Mouse (Mus musculus) heart, embryonic 13.5 days (tissue): ENCODE data around the gene Il21r. TPM values are rescaled to one million over a fixed set of nuclear protein-coding genes. Genes with fewer than 3 reads are reported as not detected.

Experiments used
- ATAC-seq: fragments of 200-750 bp; cut with Nextera tagmentation; 2 replicates; pipeline ENCODE4 v1.8.0; 2017; ENCODE audit warnings: moderate TSS enrichment; ENCODE audit not compliant: insufficient number of reproducible peaks, low FRiP score, low TSS enrichment; ENCODE audit errors: extremely low read depth
- H3K27ac ChIP-seq: fragments of 300-500 bp; sonication (generic); replicated peaks from 2 replicates; pipeline ENCODE4 v1.5.1; 2015; ENCODE audit warnings: moderate library complexity, mild to moderate bottlenecking, inconsistent platforms
- H3K27me3 ChIP-seq: fragments of 300-500 bp; sonication (generic); replicated peaks from 2 replicates; pipeline ENCODE4 v1.6.1; 2015; ENCODE audit warnings: mild to moderate bottlenecking, inconsistent platforms
- H3K36me3 ChIP-seq: fragments of 300-500 bp; sonication (generic); 2 replicates; pipeline ENCODE4 v1.6.1; 2015; ENCODE audit warnings: mild to moderate bottlenecking, inconsistent platforms
- H3K4me1 ChIP-seq: fragments of 300-500 bp; sonication (generic); 2 replicates; pipeline ENCODE4 v1.6.1; 2015; ENCODE audit warnings: inconsistent platforms
- H3K4me2 ChIP-seq: fragments of 300-500 bp; sonication (generic); 2 replicates; pipeline ENCODE4 v1.6.1; 2015; ENCODE audit warnings: inconsistent platforms, mild to moderate bottlenecking, moderate library complexity
- H3K4me3 ChIP-seq: fragments of 300-500 bp; sonication (generic); 2 replicates; pipeline ENCODE4 v1.5.1; 2015; ENCODE audit warnings: moderate library complexity, mild to moderate bottlenecking, inconsistent platforms
- H3K9ac ChIP-seq: fragments of 300-500 bp; sonication (generic); 2 replicates; pipeline ENCODE4 v1.6.1; 2015; ENCODE audit warnings: inconsistent platforms, mild to moderate bottlenecking, moderate library complexity
- H3K9me3 ChIP-seq: fragments of 300-500 bp; sonication (generic); 2 replicates; pipeline ENCODE4 v1.6.1; 2016; ENCODE audit warnings: inconsistent platforms
- WGBS: fragments of 180-500 bp; shearing (Covaris S2); methylation state at CpG from one replicate; pipeline ENCODE4 v1.1.7; 2015; ENCODE audit warnings: mixed read lengths; 5-methylcytosine and 5-hydroxymethylcytosine counted together
- polyA plus RNA-seq: library from polyadenylated mRNA; unstranded; fragments of >200 nt; fragmentation: Nextera tagmentation; extraction: Ambion mirVana; gene quantifications from 2 replicates; pipeline ENCODE4 v1.2.1, GENCODE M21; 2015

The Il21r gene
- polyA plus RNA-seq, 1 experiment from 2014 or later = 0.35 TPM

DNA sequence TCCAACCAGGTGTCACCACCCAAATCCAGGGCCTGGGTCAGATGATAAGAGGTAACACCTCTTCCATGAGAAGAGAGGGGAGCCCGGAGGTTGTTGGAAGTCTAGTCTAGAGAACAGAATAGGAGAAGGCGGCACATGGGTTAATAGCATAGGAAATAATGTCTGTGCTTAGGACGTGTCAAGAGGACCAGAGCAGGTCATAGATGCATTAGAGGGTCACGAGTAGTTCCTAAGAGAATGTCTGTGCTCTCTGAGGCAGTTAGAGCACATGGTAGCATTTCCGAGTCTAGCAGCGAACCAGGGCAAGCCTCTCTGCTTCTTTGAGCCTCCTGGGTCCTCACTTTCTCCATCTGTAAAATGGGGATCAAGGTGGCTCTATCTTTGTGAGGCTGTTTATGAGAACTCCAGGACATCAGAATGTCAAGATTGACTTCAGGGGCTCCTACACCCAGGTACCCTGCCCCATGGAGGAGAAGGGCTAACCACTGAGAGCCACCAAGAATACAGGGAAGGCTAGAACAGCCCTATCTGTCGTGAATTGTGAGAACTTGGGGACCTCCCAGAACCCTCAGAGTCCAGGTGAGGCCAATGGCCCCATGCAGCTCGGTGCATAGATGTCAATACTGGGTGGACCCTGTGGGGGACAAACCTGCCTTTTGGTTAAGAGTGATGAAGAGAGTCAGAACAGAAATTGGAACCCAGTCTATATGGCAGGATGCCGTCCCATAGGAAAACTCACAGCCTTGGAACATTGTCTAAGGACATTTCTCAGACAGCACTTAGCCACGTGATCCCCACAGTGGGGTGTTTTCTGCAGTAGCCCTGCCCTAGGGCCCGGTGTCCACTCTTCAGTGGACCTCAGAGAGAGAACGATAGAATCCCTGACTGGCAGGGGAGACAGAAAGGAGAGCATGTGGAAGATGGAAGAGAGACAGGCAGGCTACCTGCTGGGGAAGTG is 1.4 kb downstream of the Il21r start:
- Histone ChIP-seq H3K9ac (no peak overlapping the region), H3K27me3 (no peaks in the 10 kb centered on the region; the same call in 1 of the 2 replicates), H3K36me3 (no peaks in the 10 kb centered on the region), H3K4me3 (no peak overlapping the region), H3K9me3 (peaks cover 7% of the 10 kb centered on the region), H3K27ac (no peak overlapping the region), H3K4me2 (no peak overlapping the region), H3K4me1 (peaks cover 5% of the 10 kb centered on the region)
- WGBS = 73% methylated on average over 12 of the region's 12 CpGs
- no peak for ATAC-seq

DNA sequence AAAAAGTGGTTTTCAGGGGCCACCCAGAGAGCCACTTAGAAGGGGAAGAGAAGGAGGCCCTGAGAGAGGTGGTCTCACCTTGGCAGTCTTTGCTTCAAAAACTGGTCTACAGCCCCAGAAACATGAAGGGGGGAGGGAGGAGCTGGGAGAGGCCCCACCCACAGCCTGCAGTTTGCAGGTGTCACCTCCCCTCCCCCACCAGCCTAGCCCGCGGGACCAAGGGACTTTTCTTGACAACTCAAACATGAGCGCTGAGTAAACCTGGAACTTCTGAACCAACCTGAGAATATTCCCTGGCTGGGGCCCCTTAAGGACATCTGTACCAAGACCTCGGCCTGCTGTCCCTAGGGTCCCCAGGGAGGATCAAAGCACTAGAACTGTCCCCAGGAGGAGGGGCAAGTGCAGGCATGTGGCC is 2.5 kb downstream of the Il21r start:
- H3K9me3 ChIP-seq = peaks cover 7% of the 10 kb centered on the region
- no peak overlapping the region for H3K4me2 ChIP-seq
- no peak overlapping the region for H3K9ac ChIP-seq
- H3K36me3 ChIP-seq = no peaks in the 10 kb centered on the region
- H3K4me1 ChIP-seq = peaks cover 5% of the 10 kb centered on the region
- H3K27me3 ChIP-seq = no peaks in the 10 kb centered on the region; the same call in 1 of the 2 replicates
- no peak for ATAC-seq
- no peak overlapping the region for H3K4me3 ChIP-seq
- H3K27ac ChIP-seq = no peak overlapping the region
- WGBS = 45% methylated on average over 4 of the region's 4 CpGs

DNA sequence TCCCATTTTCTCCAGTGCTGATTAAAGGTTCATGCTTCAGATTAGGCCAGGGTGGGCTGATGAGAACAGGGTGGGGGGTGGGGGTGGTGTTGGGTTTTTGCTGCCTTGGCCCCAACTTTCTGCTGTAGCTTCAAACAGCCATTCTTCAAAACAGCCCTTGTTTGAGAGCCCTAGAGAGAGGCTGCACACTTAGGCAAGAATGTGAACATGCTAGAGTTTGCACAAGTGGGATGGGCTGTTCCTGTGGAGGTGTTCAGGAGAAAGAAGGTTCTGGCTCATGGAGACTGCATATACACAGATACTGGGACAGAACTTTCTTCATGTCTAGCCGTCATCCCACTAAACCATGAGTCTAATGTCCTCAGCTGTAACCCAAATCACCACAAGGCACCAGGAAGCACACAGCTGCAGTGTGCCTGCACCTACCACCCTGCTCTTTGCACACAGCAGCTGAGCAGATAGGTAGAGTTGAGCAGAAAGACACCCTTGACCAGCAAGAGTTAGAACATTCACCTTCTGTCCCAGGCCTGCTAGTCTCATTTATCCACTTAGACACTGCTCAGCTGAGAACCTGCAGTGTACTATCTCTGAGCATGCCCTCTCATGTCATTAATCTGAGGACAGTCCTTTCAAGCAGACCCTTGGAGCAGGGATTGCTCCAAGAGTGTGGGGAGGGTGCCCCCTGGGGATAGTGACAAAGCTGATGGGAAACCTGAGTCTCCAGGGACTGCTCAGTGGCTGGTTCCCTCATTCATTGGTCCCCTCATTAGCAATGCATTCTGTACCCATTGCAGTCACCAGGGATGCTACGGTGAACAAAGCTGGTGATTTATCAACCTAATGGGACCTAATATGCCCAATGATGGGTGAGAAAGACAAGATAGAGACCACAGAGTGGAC is 3.3 kb downstream of the Il21r start:
- H3K36me3 ChIP-seq = no peaks in the 10 kb centered on the region
- no peak overlapping the region for H3K27ac ChIP-seq
- peaks cover 5% of the 10 kb centered on the region for H3K4me1 ChIP-seq
- WGBS = 67% methylated on average over 2 of the region's 2 CpGs
- H3K4me3 ChIP-seq = no peak overlapping the region
- H3K9ac ChIP-seq = no peak overlapping the region
- no peak for ATAC-seq
- no peaks in the 10 kb centered on the region for H3K27me3 ChIP-seq
- peaks cover 7% of the 10 kb centered on the region for H3K9me3 ChIP-seq
- no peak overlapping the region for H3K4me2 ChIP-seq

DNA sequence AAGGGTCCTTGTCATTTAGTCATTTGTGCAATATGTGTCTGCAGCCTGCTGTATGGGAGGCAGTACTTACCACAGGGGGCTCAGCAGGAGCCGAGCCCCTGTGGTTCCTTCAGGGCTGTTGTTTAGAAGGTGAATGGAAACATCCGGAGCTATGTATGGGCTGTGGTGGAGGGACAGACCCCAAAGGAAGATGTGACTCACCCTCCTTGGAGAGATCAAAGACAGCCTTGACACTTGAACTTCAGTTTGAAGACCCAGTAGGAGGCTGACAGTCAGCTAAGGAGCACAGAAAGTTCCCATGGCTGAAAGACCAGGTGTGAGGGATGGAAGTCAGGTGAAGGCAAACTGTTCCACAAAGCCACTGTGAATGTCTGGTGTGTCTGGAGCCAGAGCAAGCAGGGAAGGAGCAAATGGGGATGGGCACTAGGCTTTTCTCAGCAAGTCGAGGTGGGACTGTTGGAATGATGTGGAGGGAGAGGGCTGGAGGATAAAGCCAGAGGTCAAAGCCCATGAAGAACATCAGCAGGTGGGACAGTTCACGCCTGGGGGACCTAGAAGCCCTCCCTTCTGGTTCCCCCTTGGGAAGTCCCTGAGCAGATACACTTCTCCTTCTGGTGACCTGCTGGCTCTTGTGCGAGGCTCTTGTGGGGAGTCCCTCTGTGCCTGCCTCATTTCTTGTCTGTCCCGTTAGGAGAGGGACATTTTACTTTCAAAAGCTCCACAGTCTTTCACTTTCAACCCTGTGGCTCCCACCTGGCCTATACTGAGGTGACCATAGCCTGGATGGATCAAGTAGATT is 4.4 kb downstream of the Il21r start:
- H3K27me3 ChIP-seq = no peaks in the 10 kb centered on the region
- H3K4me2 ChIP-seq = no peak overlapping the region
- peaks cover 7% of the 10 kb centered on the region for H3K9me3 ChIP-seq
- H3K9ac ChIP-seq = no peak overlapping the region
- H3K4me1 ChIP-seq = peaks cover 5% of the 10 kb centered on the region
- H3K4me3 ChIP-seq = no peak overlapping the region
- no peak for ATAC-seq
- H3K27ac ChIP-seq = no peak overlapping the region
- no peaks in the 10 kb centered on the region for H3K36me3 ChIP-seq
- 54% methylated on average over 6 of the region's 6 CpGs for WGBS

DNA sequence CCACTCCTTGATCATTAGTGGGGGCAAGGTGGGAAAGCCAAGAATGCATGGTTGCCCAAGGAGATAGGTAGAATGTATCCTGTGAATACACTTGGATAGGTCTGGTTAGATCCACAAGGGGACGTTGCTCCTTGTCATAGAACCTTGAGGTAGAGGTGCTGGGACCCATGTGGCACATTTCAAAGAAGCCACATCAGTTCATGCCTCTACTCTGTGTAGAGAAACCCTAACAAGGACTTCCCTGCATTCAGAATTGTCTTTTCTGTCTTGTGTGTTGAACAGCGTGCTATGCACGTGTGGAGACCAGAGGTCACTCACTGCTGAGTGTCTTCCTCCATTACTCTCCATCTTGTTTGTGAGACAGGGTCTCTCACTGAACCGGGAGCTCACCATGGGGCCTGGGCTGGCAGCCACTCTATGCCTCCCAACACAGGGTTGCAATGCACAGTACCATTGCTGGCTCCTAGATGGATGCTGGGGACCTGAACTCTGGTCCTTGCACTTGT is 5.0 kb downstream of the Il21r start:
- Histone ChIP-seq H3K27me3 (no peaks in the 10 kb centered on the region), H3K27ac (no peak overlapping the region), H3K4me2 (no peak overlapping the region), H3K9ac (no peak overlapping the region), H3K4me3 (no peak overlapping the region), H3K4me1 (peaks cover 2% of the 10 kb centered on the region), H3K9me3 (peaks cover 7% of the 10 kb centered on the region), H3K36me3 (no peaks in the 10 kb centered on the region)
- ATAC-seq = no peak
- 85% methylated on average over 4 of the region's 4 CpGs for WGBS

DNA sequence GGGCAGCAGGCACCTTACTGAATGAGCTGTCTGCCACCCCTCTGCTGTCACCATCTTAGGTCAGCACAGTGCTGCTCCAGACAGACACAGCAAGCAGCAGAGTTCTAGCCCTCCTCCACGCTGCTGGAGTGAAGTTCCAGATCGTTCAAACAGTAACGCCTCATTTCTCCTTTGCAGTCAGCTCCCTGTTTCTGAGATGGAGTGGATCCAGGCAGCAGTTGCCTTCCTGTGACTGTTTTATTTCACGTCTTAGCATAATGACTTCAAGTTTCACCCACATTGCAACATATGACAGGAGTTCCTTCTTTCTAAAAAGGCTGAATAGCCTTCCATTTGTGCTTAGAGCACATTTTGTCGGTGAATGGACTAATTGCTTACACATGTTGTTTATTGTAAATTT is 10.3 kb downstream of the Il21r start:
- Histone ChIP-seq H3K4me2 (no peak overlapping the region), H3K27ac (no peak overlapping the region), H3K4me1 (peaks cover 9% of the 10 kb centered on the region), H3K27me3 (no peaks in the 10 kb centered on the region), H3K9ac (no peak overlapping the region), H3K36me3 (no peaks in the 10 kb centered on the region), H3K9me3 (peaks cover 7% of the 10 kb centered on the region), H3K4me3 (no peak overlapping the region)
- ATAC-seq = no peak
- WGBS = 78% methylated on average over 5 of the region's 5 CpGs

DNA sequence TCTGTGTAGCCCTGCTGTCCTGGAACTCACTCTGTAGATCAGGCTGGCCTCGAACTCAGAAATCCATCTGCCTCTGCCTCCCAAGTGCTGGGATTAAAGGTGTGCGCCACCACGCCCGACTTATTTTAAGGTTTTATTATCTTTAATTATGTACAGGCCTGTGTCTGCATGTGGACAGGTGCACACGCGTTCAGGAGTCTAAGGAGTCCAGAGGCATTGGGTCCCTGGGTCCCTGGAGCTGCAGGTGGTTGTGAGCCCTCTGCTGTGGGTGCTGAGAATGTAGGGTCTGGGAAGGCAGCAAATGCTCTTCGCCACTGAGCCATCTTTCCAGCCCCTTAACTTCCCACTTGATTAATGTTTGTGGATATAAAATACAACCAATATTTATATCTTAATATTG is 12.2 kb downstream of the Il21r start:
- no peaks in the 10 kb centered on the region for H3K9me3 ChIP-seq
- H3K4me2 ChIP-seq = no peak overlapping the region
- no peak for ATAC-seq
- H3K27ac ChIP-seq = no peak overlapping the region
- no peak overlapping the region for H3K4me3 ChIP-seq
- no peak overlapping the region for H3K9ac ChIP-seq
- H3K36me3 ChIP-seq = no peaks in the 10 kb centered on the region
- no peaks in the 10 kb centered on the region for H3K27me3 ChIP-seq
- WGBS = 84% methylated on average over 7 of the region's 7 CpGs
- peaks cover 9% of the 10 kb centered on the region for H3K4me1 ChIP-seq

DNA sequence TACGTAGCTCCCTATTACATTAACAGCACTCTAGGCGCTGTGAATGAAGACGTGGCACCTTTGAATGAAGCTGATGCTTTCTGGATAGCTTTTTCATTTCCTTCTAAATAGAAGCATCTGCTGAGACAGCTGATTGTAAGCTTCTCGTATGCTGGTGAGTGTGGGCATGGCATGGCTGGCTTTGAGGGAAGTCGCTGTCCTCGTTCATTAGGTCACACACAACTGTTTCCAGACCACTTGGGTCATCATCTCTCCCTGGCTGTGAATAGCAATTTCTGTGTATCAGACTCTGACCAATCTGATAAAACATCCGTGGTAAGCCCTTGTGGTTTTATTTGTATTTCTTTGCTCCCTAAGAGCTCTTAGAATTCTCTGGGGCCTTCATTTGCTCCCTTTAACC is 14.8 kb downstream of the Il21r start:
- Histone ChIP-seq H3K9me3 (no peaks in the 10 kb centered on the region), H3K4me2 (no peak overlapping the region), H3K27me3 (no peaks in the 10 kb centered on the region), H3K4me1 (peaks cover 10% of the 10 kb centered on the region), H3K27ac (no peak overlapping the region), H3K9ac (no peak overlapping the region), H3K36me3 (no peaks in the 10 kb centered on the region), H3K4me3 (no peak overlapping the region)
- WGBS = 73% methylated on average over 7 of the region's 7 CpGs
- no peak for ATAC-seq

DNA sequence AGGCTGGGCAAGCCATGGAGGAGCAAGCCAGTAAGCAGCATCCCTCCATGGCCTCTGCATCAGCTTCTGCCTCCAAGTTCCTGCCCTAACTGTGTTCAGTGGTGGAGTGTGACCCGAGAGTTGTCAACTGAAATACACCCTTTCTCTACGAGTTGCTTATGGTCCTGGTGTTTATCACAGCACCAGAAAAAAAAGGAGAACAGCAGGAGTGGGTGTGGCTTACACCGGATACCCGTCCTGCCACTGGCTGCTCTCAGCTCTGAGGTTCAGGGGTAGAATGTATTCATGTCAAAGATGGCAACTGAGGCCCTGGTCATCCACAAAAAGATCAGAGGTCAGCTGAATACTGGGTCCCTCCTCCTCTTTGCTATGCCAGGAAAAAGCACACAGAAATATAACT is 16.8 kb downstream of the Il21r start:
- no peak for ATAC-seq
- H3K4me3 ChIP-seq = no peak overlapping the region
- H3K4me2 ChIP-seq = no peak overlapping the region
- WGBS = 63% methylated on average over 4 of the region's 4 CpGs
- no peaks in the 10 kb centered on the region for H3K27me3 ChIP-seq
- no peak overlapping the region for H3K27ac ChIP-seq
- no peaks in the 10 kb centered on the region for H3K9me3 ChIP-seq
- H3K36me3 ChIP-seq = no peaks in the 10 kb centered on the region
- H3K4me1 ChIP-seq = peaks cover 19% of the 10 kb centered on the region
- H3K9ac ChIP-seq = no peak overlapping the region

DNA sequence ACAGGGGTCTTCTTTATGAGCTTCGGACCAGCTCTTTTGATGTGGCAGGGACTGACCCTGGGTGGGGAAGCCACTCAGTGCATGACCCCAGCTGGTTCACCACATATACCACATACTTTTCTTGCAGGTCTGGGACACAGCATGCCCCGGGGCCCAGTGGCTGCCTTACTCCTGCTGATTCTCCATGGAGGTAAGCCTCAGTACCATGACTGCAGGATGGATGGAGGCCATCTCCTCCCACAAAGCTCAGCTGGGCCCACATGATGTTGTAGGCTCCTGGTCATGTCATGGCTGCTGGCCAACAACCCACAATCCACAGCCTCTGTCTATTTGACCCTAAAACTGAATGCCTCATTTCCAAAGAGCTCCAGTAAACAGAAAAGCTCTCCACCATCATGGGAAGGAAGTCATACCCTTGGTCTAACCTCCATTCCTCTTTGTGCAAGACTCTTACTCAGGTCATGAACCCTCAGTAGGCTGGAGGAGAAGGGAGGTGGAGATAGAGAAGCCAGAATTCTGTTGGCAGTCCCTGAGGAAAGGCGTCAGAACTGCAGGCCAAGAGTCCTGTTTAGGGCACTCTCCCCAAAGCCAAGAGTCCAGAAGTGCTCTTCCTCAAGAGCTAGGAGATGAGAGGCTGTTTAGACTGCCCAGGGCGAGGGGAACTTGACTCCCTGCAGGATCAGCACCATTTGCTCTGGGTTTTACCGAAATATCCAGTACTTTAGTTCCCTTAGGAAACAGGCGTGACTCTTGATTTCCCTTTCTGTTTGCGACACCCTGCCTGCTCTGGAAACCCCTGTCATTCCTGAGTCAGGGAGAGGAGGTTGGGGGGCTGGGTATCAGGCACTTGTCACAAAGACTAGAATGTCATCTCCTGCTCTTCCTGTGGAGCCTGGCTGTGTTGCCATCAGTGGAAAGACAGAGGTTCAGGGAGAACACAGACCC is 19.8 kb downstream of the Il21r start:
- peaks cover 10% of the 10 kb centered on the region; the same call in 1 of the 2 replicates for H3K4me1 ChIP-seq
- no peak for ATAC-seq
- no peaks in the 10 kb centered on the region for H3K9me3 ChIP-seq
- WGBS = 59% methylated on average over 7 of the region's 7 CpGs
- no peak overlapping the region for H3K27ac ChIP-seq
- H3K27me3 ChIP-seq = no peaks in the 10 kb centered on the region
- no peak overlapping the region for H3K4me2 ChIP-seq
- no peak overlapping the region for H3K9ac ChIP-seq
- no peak overlapping the region for H3K4me3 ChIP-seq
- H3K36me3 ChIP-seq = no peaks in the 10 kb centered on the region
